8 mouse cellular contexts compared by ENCODE assay signal in the genomic region with DNA sequence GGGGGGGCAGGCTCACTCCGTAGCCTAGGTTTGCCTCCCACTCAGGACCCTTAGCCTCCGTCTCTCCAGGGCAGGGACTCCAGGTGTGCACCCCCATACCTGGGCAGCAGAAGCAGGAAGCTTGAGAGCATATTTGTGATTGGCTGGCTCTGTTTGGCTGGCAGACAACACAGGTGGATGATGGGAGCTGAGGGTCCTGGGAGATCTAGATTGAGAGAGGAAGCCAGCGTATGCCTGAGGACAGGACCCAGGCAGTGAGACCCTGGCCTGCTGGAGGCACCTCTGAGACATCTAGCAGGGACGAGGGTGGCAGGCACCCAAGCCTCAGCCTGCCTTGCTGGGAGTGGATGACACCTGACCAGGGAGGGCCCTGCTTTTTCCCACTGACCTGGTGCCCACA.
DNase-seq lines count a peak whose midpoint lies in the region; ATAC-seq and TF ChIP-seq lines count a peak whose summit lies in the region.

No protein-coding gene starts in this region.

- H3K4me1 ChIP-seq in lung, embryonic 14.5 days (ENCODE audit: insufficient read depth) = peaks cover 57% of the 10 kb centered on the region
- H3K4me1 ChIP-seq in embryonic facial prominence, embryonic 13.5 days = peaks cover 70% of the 10 kb centered on the region
- H3K4me1 ChIP-seq in intestine, embryonic 16.5 days (ENCODE audit: control insufficient read depth, insufficient read depth, low read length) = peaks cover 59% of the 10 kb centered on the region
- peaks cover 34% of the 10 kb centered on the region for H3K4me1 ChIP-seq in neural tube, embryonic 13.5 days (replicated peaks)

- H3K4me2 ChIP-seq in lung, embryonic 14.5 days = peak overlapping the region; percentile 80
- H3K4me2 ChIP-seq in embryonic facial prominence, embryonic 13.5 days = peak overlapping the region; percentile 87
- peak overlapping the region; percentile 90 for H3K4me2 ChIP-seq in intestine, embryonic 16.5 days (ENCODE audit: low read depth, low read length)
- H3K4me2 ChIP-seq in neural tube, embryonic 13.5 days = peak overlapping the region; percentile 91

- peak overlapping the region; percentile 63 for H3K9ac ChIP-seq in lung, embryonic 14.5 days
- H3K9ac ChIP-seq in embryonic facial prominence, embryonic 13.5 days = peak overlapping the region; percentile 84
- peak overlapping the region; percentile 88 for H3K9ac ChIP-seq in intestine, embryonic 16.5 days (ENCODE audit: low read depth, low read length)
- H3K9ac ChIP-seq in neural tube, embryonic 13.5 days = peak overlapping the region; percentile 72; the same call in 1 of the 2 replicates

- WGBS in lung, embryonic 14.5 days = 36% methylated on average over 4 of the region's 4 CpGs
- WGBS in embryonic facial prominence, embryonic 13.5 days = 46% methylated on average over 4 of the region's 4 CpGs
- 38% methylated on average over 4 of the region's 4 CpGs for WGBS in intestine, embryonic 16.5 days
- 56% methylated on average over 4 of the region's 4 CpGs for WGBS in neural tube, embryonic 13.5 days

- no peak for DNase-seq in lung, embryonic 14.5 days
- no peak for DNase-seq in lung, postnatal 4 days
- DNase-seq in adrenal gland, adult 18-20 months (ENCODE audit: low spot score in 2 of 2) = no peak
- no peak for DNase-seq in adrenal gland, adult (ENCODE audit: inconsistent age in 2 of 2, low spot score in 1 of 2)
- no peak for DNase-seq in layer of hippocampus, postnatal 25 days (ENCODE audit: extremely low spot score in 1 of 2, low spot score in 1 of 2)

- H3K27me3 ChIP-seq in lung, embryonic 14.5 days (ENCODE audit: insufficient read depth, low read length) = no peaks in the 10 kb centered on the region
- no peaks in the 10 kb centered on the region for H3K27me3 ChIP-seq in embryonic facial prominence, embryonic 13.5 days
- H3K27me3 ChIP-seq in intestine, embryonic 16.5 days (replicated peaks; ENCODE audit: control insufficient read depth, insufficient read depth, low read length) = no peaks in the 10 kb centered on the region
- no peaks in the 10 kb centered on the region for H3K27me3 ChIP-seq in neural tube, embryonic 13.5 days

- H3K36me3 ChIP-seq in lung, embryonic 14.5 days (ENCODE audit: insufficient read depth) = no peaks in the 10 kb centered on the region
- no peaks in the 10 kb centered on the region for H3K36me3 ChIP-seq in embryonic facial prominence, embryonic 13.5 days
- no peaks in the 10 kb centered on the region for H3K36me3 ChIP-seq in intestine, embryonic 16.5 days (ENCODE audit: control insufficient read depth, insufficient read depth, low read length)
- no peaks in the 10 kb centered on the region for H3K36me3 ChIP-seq in neural tube, embryonic 13.5 days

- no peak for ATAC-seq in lung, embryonic 14.5 days (ENCODE audit: insufficient read depth)
- ATAC-seq in embryonic facial prominence, embryonic 13.5 days (ENCODE audit: insufficient number of reproducible peaks, insufficient read depth, low FRiP score, low TSS enrichment, low read depth) = no peak
- peak; percentile 3 for ATAC-seq in intestine, embryonic 16.5 days
- 0 out of 2 replicates have a peak, but pooled peaks have one; percentile 7 for ATAC-seq in neural tube, embryonic 13.5 days (ENCODE audit: low read depth)

- peak overlapping the region; percentile 49 for H3K4me3 ChIP-seq in lung, embryonic 14.5 days (ENCODE audit: low read depth, low read length)
- H3K4me3 ChIP-seq in embryonic facial prominence, embryonic 13.5 days = peak overlapping the region; percentile 54
- peak overlapping the region; percentile 63 for H3K4me3 ChIP-seq in intestine, embryonic 16.5 days (ENCODE audit: low read length)
- peak overlapping the region; percentile 46; the same call in 1 of the 2 replicates for H3K4me3 ChIP-seq in neural tube, embryonic 13.5 days

- no peaks in the 10 kb centered on the region for H3K9me3 ChIP-seq in lung, embryonic 14.5 days (ENCODE audit: low read depth, low read length)
- no peaks in the 10 kb centered on the region for H3K9me3 ChIP-seq in embryonic facial prominence, embryonic 13.5 days
- no peaks in the 10 kb centered on the region for H3K9me3 ChIP-seq in intestine, embryonic 16.5 days (ENCODE audit: control insufficient read depth, low read length)
- H3K9me3 ChIP-seq in neural tube, embryonic 13.5 days = no peaks in the 10 kb centered on the region

- TF ChIP-seq CTCF in lung, embryonic 14.5 days (IDR thresholded peaks at IDR 0.05; ENCODE audit: low read depth) = no peak

- H3K27ac ChIP-seq in lung, embryonic 14.5 days (ENCODE audit: low read depth) = peak overlapping the region; percentile 98
- peak overlapping the region; percentile 85 for H3K27ac ChIP-seq in embryonic facial prominence, embryonic 13.5 days
- H3K27ac ChIP-seq in intestine, embryonic 16.5 days (ENCODE audit: low read length) = peak overlapping the region; percentile 98
- H3K27ac ChIP-seq in neural tube, embryonic 13.5 days (replicated peaks) = no peak overlapping the region

Comparison
In these comparisons a context has a peak if more than half of its experiments do, and no peak if none do; other contexts are left out.
1. ATAC-seq: peak in intestine, embryonic 16.5 days (single experiment) and neural tube, embryonic 13.5 days (single experiment); none in lung, embryonic 14.5 days (single experiment) and embryonic facial prominence, embryonic 13.5 days (single experiment).
2. Peak in every context shown above with its lines, with median percentiles within 50 percentile points of each other: H3K4me2 ChIP-seq, H3K4me3 ChIP-seq and H3K9ac ChIP-seq.